Mouse (Mus musculus) liver, embryonic 11.5 days (tissue): Measurements from ENCODE around the gene Bdkrb1. TPM values are rescaled to one million over a fixed set of nuclear protein-coding genes. Genes with fewer than 3 reads are reported as not detected.

Experiments
- ATAC-seq: fragments of 200-750 bp; cut with Nextera tagmentation; replicated peaks from 2 replicates; pipeline ENCODE4 v1.8.0; 2017; ENCODE audit warnings: moderate number of reproducible peaks, mild to moderate bottlenecking, moderate TSS enrichment, moderate library complexity; ENCODE audit not compliant: low FRiP score
- DNase-seq: peaks from one replicate; pipeline ENCODE4 v3.0.0-alpha.2; 2017; ENCODE audit warnings: low spot score
- H3K27ac ChIP-seq: fragments of 300-500 bp; sonication (generic); 2 replicates; pipeline ENCODE4 v1.5.1; 2014; ENCODE audit warnings: mild to moderate bottlenecking, low read depth, low read length, control low read depth
- H3K27me3 ChIP-seq: fragments of 300-500 bp; sonication (generic); replicated peaks from 2 replicates; pipeline ENCODE4 v1.6.1; 2014; ENCODE audit warnings: low read length, mixed read lengths; ENCODE audit not compliant: control insufficient read depth, insufficient read depth
- H3K36me3 ChIP-seq: fragments of 300-500 bp; sonication (generic); 2 replicates; pipeline ENCODE4 v1.6.1; 2014; ENCODE audit warnings: mild to moderate bottlenecking, low read length, moderate library complexity, mixed read lengths; ENCODE audit not compliant: control insufficient read depth, insufficient read depth
- H3K4me1 ChIP-seq: fragments of 300-500 bp; sonication (generic); replicated peaks from 2 replicates; pipeline ENCODE4 v1.6.1; 2014; ENCODE audit warnings: low read length, mixed read lengths; ENCODE audit not compliant: control insufficient read depth, insufficient read depth
- H3K4me2 ChIP-seq: fragments of 300-500 bp; sonication (generic); 2 replicates; pipeline ENCODE4 v1.6.1; 2014; ENCODE audit warnings: mild to moderate bottlenecking, control low read depth, moderate library complexity
- H3K4me3 ChIP-seq: fragments of 300-500 bp; sonication (generic); 2 replicates; pipeline ENCODE4 v1.5.1; 2014; ENCODE audit warnings: low read depth, low read length, control low read depth
- H3K9ac ChIP-seq: fragments of 300-500 bp; sonication (generic); 2 replicates; pipeline ENCODE4 v1.6.1; 2014; ENCODE audit warnings: low read depth, low read length, control low read depth
- H3K9me3 ChIP-seq: fragments of 300-500 bp; sonication (generic); 2 replicates; pipeline ENCODE4 v1.6.1; 2016; ENCODE audit warnings: low read length, inconsistent platforms, mixed read lengths; ENCODE audit not compliant: control insufficient read depth
- WGBS: fragments of 180-500 bp; shearing (Covaris S2); extraction: QIAGEN DNeasy Blood & Tissue Kit; methylation state at CpG from one replicate; pipeline ENCODE4 v1.1.7; 2014; 5-methylcytosine and 5-hydroxymethylcytosine counted together
- polyA plus RNA-seq: library from polyadenylated mRNA; unstranded; fragments of >200 nt; fragmentation: Nextera tagmentation; extraction: Ambion mirVana; gene quantifications from 2 replicates; pipeline ENCODE4 v1.2.1, GENCODE M21; 2014

The Bdkrb1 gene
- polyA plus RNA-seq, 1 experiment from 2014 or later: 0.37 TPM

DNA sequence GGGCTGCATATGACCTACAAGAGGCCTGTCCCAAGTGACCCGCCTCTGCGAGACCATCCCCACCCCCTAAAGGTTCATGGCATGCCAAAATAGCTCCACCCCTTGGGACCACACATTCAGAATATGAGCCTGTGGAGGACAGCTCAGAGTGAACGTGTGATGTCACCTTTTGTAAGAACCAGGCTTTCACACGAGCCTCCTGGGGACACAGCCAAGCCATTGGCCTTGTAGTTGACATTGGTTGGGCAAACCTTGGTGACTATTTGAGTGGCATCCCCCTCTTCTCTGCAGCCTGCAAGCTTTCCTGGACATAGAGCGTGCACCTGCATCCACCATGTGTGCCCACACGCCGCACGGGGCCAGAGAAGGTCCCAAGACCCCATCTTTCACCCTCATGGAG, 15.4 kb upstream of the Bdkrb1 start:
- no peak for ATAC-seq

DNA sequence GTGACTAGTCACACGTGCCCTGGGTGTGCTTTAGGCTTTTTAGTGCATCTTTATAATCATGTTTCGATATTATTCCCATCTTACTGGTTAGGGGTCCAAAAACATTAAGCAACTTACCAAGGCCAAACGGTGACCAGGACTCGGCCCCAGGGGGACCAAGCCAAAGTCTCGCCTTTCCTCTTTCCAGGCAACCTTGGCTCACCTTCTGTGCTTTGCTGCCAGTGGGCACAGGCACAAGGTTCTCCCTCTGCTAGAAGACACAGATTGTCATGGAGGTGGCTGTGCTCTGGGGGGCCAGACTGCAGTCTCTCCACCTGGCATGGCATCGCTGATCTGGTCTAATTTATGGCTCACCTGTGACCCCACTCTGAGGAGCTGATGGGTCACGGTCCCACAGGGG, 12.1 kb upstream of the Bdkrb1 start:
- WGBS: 79% methylated on average over 7 of the region's 7 CpGs
- no peaks in the 10 kb centered on the region for H3K4me1 ChIP-seq
- H3K9ac ChIP-seq: no peak overlapping the region
- no peaks in the 10 kb centered on the region for H3K9me3 ChIP-seq
- H3K4me3 ChIP-seq: no peak overlapping the region
- no peak overlapping the region for H3K4me2 ChIP-seq
- DNase-seq (no peak), ATAC-seq (no peak)
- peaks cover 4% of the 10 kb centered on the region; the same call in 1 of the 2 replicates for H3K27me3 ChIP-seq
- H3K27ac ChIP-seq: no peak overlapping the region
- H3K36me3 ChIP-seq: no peaks in the 10 kb centered on the region

More for the DNA sequence above, 15.4 kb upstream of the Bdkrb1 start:
- Histone ChIP-seq H3K4me2 (no peak overlapping the region), H3K9me3 (no peaks in the 10 kb centered on the region), H3K27ac (no peak overlapping the region), H3K4me1 (peaks cover 9% of the 10 kb centered on the region), H3K36me3 (no peaks in the 10 kb centered on the region), H3K4me3 (no peak overlapping the region), H3K27me3 (peaks cover 4% of the 10 kb centered on the region; the same call in 1 of the 2 replicates), H3K9ac (no peak overlapping the region)
- DNase-seq: no peak
- 80% methylated on average over 8 of the region's 8 CpGs for WGBS

DNA sequence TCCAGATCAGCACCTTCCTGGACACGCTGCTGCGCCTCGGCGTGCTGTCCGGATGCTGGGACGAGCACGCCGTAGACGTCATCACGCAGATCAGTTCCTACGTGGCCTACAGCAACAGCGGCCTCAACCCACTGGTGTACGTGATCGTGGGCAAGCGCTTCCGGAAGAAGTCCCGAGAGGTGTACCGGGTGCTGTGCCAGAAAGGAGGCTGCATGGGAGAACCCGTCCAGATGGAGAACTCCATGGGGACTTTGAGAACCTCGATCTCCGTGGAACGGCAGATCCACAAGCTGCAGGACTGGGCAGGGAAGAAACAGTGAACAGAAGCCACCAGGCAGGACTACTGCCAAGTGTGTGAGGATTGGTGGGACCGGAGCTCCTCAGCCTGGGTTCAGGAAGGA, 10.5 kb upstream of the Bdkrb1 start:
- H3K4me1 ChIP-seq: no peaks in the 10 kb centered on the region
- H3K27ac ChIP-seq: no peak overlapping the region
- no peaks in the 10 kb centered on the region for H3K36me3 ChIP-seq
- no peaks in the 10 kb centered on the region for H3K27me3 ChIP-seq
- WGBS: 89% methylated on average over 23 of the region's 23 CpGs
- no peak overlapping the region for H3K9ac ChIP-seq
- no peak overlapping the region for H3K4me3 ChIP-seq
- ATAC-seq (no peak), DNase-seq (no peak)
- no peak overlapping the region for H3K4me2 ChIP-seq
- no peaks in the 10 kb centered on the region for H3K9me3 ChIP-seq

DNA sequence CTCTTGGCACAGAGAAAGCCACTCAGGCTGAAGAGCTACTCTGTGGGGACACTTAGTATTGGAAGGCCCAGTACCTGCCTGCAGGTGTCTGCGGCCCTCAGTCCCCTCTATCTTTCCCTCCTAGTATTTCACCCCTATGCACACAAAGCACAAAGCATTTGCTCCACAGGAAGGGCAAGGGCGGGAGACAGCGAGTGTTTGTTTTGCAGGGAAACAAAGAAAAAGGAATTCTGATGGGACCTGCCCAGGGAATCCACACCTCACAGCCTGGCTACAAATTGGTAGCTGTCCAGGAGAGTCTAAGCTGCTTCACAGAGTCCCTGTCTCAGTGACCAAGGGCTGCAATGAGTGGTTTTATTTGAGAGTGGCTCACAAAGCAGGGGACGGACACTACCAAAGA, 9.4 kb upstream of the Bdkrb1 start:
- no peaks in the 10 kb centered on the region for H3K4me1 ChIP-seq
- no peak for ATAC-seq
- H3K4me2 ChIP-seq: no peak overlapping the region
- no peak overlapping the region for H3K27ac ChIP-seq
- 63% methylated on average over 4 of the region's 4 CpGs for WGBS
- H3K4me3 ChIP-seq: no peak overlapping the region
- no peaks in the 10 kb centered on the region for H3K27me3 ChIP-seq
- DNase-seq: no peak
- H3K36me3 ChIP-seq: no peaks in the 10 kb centered on the region
- H3K9me3 ChIP-seq: no peaks in the 10 kb centered on the region
- no peak overlapping the region for H3K9ac ChIP-seq

DNA sequence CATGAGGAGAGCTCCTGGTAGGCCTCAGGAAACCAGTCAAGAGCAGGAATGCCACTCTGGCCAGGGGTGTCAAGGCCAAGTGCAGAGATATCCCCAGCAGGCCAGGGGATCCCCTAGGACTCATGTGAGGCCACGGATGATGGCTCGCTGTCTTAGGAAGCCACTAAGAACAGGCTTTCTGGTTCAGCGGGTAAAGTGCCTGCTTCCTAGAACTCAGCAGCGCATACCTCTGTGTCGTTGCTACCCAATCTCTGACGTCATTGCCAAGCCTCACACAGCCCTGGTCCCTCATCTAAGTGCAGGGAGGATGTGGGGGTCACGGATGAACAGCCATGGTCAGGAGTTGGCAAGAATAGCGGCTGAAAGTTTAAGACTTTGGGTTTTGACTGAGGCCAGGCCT, 5.8 kb upstream of the Bdkrb1 start:
- no peaks in the 10 kb centered on the region for H3K4me1 ChIP-seq
- H3K4me3 ChIP-seq: no peak overlapping the region
- H3K9me3 ChIP-seq: no peaks in the 10 kb centered on the region
- H3K9ac ChIP-seq: no peak overlapping the region
- no peak overlapping the region for H3K27ac ChIP-seq
- no peak overlapping the region for H3K4me2 ChIP-seq
- 85% methylated on average over 8 of the region's 8 CpGs for WGBS
- no peak for ATAC-seq
- no peak for DNase-seq
- H3K36me3 ChIP-seq: no peaks in the 10 kb centered on the region
- no peaks in the 10 kb centered on the region for H3K27me3 ChIP-seq

DNA sequence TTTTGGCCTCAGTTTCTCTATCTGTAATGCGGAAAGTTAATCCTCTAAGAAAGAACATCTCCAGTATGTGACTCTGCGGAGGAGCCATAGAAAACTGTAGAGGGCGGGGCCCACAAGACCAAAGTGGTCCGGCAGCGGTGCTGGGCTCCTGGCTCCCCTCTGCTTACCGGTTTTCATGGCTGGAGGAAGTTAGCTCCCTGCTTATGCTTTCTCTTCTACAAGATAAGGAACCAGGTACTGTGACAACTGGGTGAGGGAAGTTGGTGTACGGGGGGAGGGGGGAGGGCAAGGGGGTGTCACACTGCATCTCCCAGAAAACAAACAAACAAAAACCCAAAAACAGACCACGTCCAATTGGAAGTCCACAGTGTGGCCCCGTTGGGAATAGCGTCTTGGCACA, 4.4 kb upstream of the Bdkrb1 start:
- no peak overlapping the region for H3K4me2 ChIP-seq
- ATAC-seq (no peak), DNase-seq (no peak)
- no peaks in the 10 kb centered on the region for H3K27me3 ChIP-seq
- no peaks in the 10 kb centered on the region for H3K36me3 ChIP-seq
- no peak overlapping the region for H3K9ac ChIP-seq
- H3K4me3 ChIP-seq: no peak overlapping the region
- H3K9me3 ChIP-seq: no peaks in the 10 kb centered on the region
- no peak overlapping the region for H3K27ac ChIP-seq
- no peaks in the 10 kb centered on the region for H3K4me1 ChIP-seq
- 68% methylated on average over 10 of the region's 10 CpGs for WGBS

DNA sequence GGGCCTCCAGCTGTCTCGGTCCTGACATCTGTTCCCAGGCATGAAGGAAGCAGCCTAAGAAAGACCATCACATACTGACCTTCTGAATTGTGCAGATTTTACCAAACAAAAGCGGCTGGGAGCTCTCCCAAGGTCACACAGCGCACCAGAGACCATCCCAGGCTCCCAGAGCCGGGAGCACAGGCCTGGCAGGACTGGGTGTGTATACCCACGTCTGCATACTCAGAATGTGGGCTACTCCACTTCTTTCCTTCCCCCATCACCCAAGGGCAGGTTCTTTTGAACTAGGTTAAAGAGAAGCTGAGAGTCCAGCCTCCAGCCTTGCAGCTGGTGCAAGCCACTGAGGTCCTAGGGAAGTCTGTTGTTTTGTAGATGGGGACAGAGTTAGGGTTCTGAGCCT, 3.8 kb upstream of the Bdkrb1 start:
- no peaks in the 10 kb centered on the region for H3K9me3 ChIP-seq
- no peak overlapping the region for H3K4me3 ChIP-seq
- no peaks in the 10 kb centered on the region for H3K36me3 ChIP-seq
- no peak overlapping the region for H3K4me2 ChIP-seq
- DNase-seq (no peak), ATAC-seq (no peak)
- no peaks in the 10 kb centered on the region for H3K27me3 ChIP-seq
- WGBS: 63% methylated on average over 5 of the region's 5 CpGs
- no peak overlapping the region for H3K9ac ChIP-seq
- H3K27ac ChIP-seq: no peak overlapping the region
- no peaks in the 10 kb centered on the region for H3K4me1 ChIP-seq

DNA sequence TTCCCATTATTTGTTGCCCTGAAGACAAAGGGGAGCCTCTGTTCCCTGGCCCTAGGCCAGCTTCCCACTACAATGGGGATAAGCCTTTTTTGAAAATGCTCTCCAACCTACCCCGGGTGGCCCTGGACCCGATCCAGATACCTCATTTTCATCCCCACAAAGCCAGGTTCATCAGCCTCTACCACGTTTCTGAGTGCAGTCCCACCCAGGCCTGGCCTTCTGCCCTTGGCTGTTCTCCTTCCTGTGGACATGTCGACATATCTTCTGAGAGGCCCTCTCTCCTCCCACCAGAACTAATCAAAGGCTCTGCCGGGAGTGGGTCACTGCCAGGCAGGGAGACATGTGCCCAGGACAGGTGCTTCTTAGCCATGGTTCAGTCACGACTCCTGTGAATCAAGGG, 1.3 kb upstream of the Bdkrb1 start:
- no peaks in the 10 kb centered on the region for H3K27me3 ChIP-seq
- no peak overlapping the region for H3K27ac ChIP-seq
- WGBS: 64% methylated on average over 6 of the region's 6 CpGs
- H3K4me1 ChIP-seq: no peaks in the 10 kb centered on the region
- H3K4me2 ChIP-seq: no peak overlapping the region
- H3K4me3 ChIP-seq: no peak overlapping the region
- ATAC-seq: no peak
- no peaks in the 10 kb centered on the region for H3K36me3 ChIP-seq
- no peak overlapping the region for H3K9ac ChIP-seq
- no peak for DNase-seq
- no peaks in the 10 kb centered on the region for H3K9me3 ChIP-seq

DNA sequence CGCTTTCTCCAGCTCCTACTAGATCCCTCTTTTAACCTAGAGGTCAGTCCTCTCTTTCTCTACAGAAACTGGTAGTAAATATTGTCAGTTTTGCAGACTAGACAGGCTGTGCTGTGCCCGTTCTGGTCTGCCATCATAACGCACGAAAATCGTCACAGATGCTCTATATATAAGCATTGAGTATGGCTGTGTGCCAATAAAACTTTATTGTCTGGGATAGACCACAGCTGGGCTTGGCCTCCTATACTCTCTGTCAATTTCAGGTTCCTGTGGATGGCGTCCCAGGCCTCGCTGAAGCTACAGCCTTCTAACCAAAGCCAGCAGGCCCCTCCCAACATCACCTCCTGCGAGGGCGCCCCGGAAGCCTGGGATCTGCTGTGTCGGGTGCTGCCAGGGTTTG, 1.0 kb downstream of the Bdkrb1 start:
- 87% methylated on average over 11 of the region's 11 CpGs for WGBS
- DNase-seq: no peak
- H3K4me1 ChIP-seq: no peaks in the 10 kb centered on the region
- no peak overlapping the region for H3K4me2 ChIP-seq
- no peaks in the 10 kb centered on the region for H3K9me3 ChIP-seq
- H3K27ac ChIP-seq: no peak overlapping the region
- no peaks in the 10 kb centered on the region for H3K36me3 ChIP-seq
- no peak overlapping the region for H3K4me3 ChIP-seq
- no peak overlapping the region for H3K9ac ChIP-seq
- ATAC-seq: no peak
- H3K27me3 ChIP-seq: no peaks in the 10 kb centered on the region
